Mouse (Mus musculus): ENCODE measurements around the gene Gm3685. TPM values are rescaled to one million over a fixed set of nuclear protein-coding genes. Genes with fewer than 3 reads are reported as not detected.
"Not testable (repeated sequence)": the region's sequence is repeated elsewhere in the genome, so short reads cannot be mapped to it uniquely, and the experiment has no call there.

Gm3685 gene
- not detected in 2 replicates for total RNA-seq (2017)

- not testable (repeated sequence) for ATAC-seq (replicated peaks in 1 of 2; ENCODE audit: insufficient read depth in 1 of 2, low FRiP score in 2 of 2, low TSS enrichment in 1 of 2, low read depth in 1 of 2, poor library complexity in 2 of 2, severe bottlenecking in 2 of 2)
Measured at GRCm38 (mm10) chr14:7044870-7045269, at the start of gene Gm3685. Gene Gm3685, minus strand, starts transcription at chr14:7044970.

- not testable (repeated sequence) for ATAC-seq (replicated peaks in 1 of 2; ENCODE audit: insufficient read depth in 1 of 2, low FRiP score in 2 of 2, low TSS enrichment in 1 of 2, low read depth in 1 of 2, poor library complexity in 2 of 2, severe bottlenecking in 2 of 2)
Measured at GRCm38 (mm10) chr14:7026781-7027749, 17.7 kb downstream of the Gm3685 start, which contains the start of gene Gm10406. Gene Gm10406, minus strand, starts transcription at chr14:7027449.

- not testable (repeated sequence) for ATAC-seq (replicated peaks in 1 of 2; ENCODE audit: insufficient read depth in 1 of 2, low FRiP score in 2 of 2, low TSS enrichment in 1 of 2, low read depth in 1 of 2, poor library complexity in 2 of 2, severe bottlenecking in 2 of 2)
Measured at GRCm38 (mm10) chr14:7026274-7026673, 18.5 kb downstream of the Gm3685 start.

Other genes with a start within 250 kb of the Gm3685 start
- not detected in 2 replicates for gene Gm3642, start 204.7 kb downstream of the Gm3685 start, total RNA-seq (2017)
- 0.35 TPM in 1 of 2 replicates, not detected in the other for gene Gm3667, start 155.0 kb downstream of the Gm3685 start, total RNA-seq (2017)
- gene Gm6356, start 71.2 kb downstream of the Gm3685 start, total RNA-seq (2017) = not detected in 2 replicates
- gene Gm10406, start 17.5 kb downstream of the Gm3685 start, total RNA-seq (2017) = 0.45 TPM in 1 of 2 replicates, not detected in the other
- gene Gm3696, start 55.7 kb upstream of the Gm3685 start, total RNA-seq (2017) = 2.3 TPM in 1 of 2 replicates, not detected in the other
- gene Gm6676, start 80.4 kb upstream of the Gm3685 start, total RNA-seq (2017) = not detected in 2 replicates
- 3.8 and 8.6 TPM in 2 replicates for gene Gm3512, start 129.6 kb upstream of the Gm3685 start, total RNA-seq (2017)
- gene Gm16434, start 149.6 kb upstream of the Gm3685 start, total RNA-seq (2017) = not detected in 2 replicates
- gene Gm3727, start 219.7 kb upstream of the Gm3685 start, total RNA-seq (2017) = not detected in 2 replicates

Measured in hematopoietic stem cell, adult 5-6 weeks (primary cell).